Mouse (Mus musculus) bone marrow macrophage, adult 2 months (primary cell): ENCODE data around the gene Ccdc138. TPM values are rescaled to one million over a fixed set of nuclear protein-coding genes. Genes with fewer than 3 reads are reported as not detected.

Experiments used
- H3K27ac ChIP-seq: 2 replicates; pipeline ENCODE4 v1.5.1; 2012; ENCODE audit warnings: low read depth, low read length; ENCODE audit not compliant: insufficient read depth
- H3K4me1 ChIP-seq: 2 replicates; pipeline ENCODE4 v1.6.1; 2012; ENCODE audit warnings: low read length; ENCODE audit not compliant: control insufficient read depth, insufficient read depth
- H3K4me3 ChIP-seq: 2 replicates; pipeline ENCODE4 v1.5.1; 2012; ENCODE audit warnings: mild to moderate bottlenecking, low read length, moderate library complexity; ENCODE audit not compliant: insufficient read depth
- CTCF ChIP-seq: IDR thresholded peaks from 2 replicates; pipeline ENCODE4 v1.5.1; 2012; ENCODE audit warnings: low read depth, mild to moderate bottlenecking, low read length, moderate library complexity
- POLR2A ChIP-seq: IDR thresholded peaks from 2 replicates; pipeline ENCODE4 v1.6.1; 2012; ENCODE audit warnings: mild to moderate bottlenecking, low read depth, low read length, borderline replicate concordance
- polyA plus RNA-seq: library from polyadenylated mRNA; stranded (reverse); fragments of >200 nt; gene quantifications from 2 replicates; pipeline ENCODE4 v1.2.4, GENCODE M21; 2012; ENCODE audit not compliant: missing spikeins, insufficient read depth, insufficient read length

Gene Ccdc138
- polyA plus RNA-seq, 1 experiment: 1.9 TPM

DNA sequence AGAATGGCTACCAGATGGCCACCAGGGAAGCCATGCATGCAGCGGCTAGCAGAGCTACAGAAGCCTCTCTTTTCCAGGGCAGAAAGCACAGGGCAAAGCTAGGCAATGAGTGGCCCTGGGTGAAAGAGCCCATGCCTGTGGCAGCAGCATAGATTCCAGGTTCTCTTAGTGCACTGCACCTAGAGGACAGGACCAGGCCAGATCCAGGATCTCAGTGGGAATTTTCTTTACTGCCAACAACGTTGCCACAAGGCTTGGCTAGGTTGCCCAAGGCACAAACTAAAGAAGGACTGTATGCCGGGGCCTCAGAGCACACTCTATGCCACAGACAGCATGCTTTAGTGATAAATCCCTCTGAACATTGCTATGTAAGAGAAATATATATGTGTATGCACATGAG is 108.6 kb downstream of the Ccdc138 start:
- Histone ChIP-seq H3K4me3 (no peak overlapping the region), H3K4me1 (no peaks in the 10 kb centered on the region), H3K27ac (no peak overlapping the region)
- no peak for TF ChIP-seq POLR2A
- TF ChIP-seq CTCF: no peak

DNA sequence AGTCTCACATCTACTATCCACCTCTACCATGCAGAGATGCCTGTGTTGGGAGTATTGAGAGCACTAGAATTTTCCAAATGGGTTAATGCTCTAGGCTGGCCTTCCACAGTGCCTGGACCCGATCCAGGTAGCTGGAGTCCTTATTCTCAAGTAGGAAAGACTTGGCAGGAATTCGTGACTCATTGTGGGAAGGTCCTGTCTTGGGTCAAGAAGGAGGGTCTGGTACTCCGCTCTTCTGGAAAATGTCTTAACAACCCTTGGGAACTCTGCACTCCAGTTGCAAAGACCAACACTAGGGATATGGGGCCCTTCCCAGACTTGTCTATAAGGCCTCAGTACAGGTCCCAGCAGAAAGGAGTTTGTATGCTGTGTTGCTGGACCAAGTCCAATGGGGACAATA is 111.1 kb downstream of the Ccdc138 start:
- H3K4me3 ChIP-seq: no peak overlapping the region
- H3K4me1 ChIP-seq: no peaks in the 10 kb centered on the region
- no peak overlapping the region for H3K27ac ChIP-seq
- no peak for TF ChIP-seq POLR2A
- TF ChIP-seq CTCF: no peak

DNA sequence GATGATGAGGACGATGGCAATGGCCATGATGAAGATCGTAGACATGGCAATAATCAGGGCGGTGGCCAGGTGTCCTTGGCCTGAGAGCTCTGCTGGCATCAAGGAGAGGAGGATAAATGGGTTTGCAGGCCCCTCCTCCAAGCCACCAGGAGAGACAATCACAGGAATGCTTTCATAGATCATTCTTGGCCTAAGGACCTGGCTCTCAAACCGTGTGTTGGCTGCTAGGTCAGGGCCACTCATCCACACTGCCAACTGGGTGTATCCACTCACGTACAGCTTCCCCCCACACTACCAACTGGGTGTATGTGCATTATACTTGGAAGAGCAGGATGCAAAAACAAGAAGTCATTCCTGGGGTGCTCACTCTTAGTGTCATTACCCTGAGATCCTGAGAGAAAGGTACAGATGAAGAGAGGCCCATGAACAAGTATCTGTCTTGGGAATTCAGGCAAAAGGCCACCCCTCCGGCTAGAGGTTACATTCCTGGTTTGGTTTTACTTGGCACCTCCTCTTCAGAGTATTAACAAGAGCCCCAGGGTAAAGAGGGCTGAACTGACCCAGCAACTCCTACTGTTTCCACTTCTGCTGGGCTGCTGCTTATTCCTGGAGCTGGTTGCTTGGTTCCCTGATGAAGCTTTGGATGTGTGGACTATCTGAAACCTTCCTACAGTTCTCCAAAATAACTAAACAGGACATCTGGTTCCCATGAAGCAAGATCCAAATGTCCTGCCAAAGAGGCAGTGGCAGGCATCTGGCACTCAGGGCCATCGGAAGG is 112.9 kb downstream of the Ccdc138 start:
- no peak overlapping the region for H3K27ac ChIP-seq
- TF ChIP-seq CTCF (no peak), POLR2A (no peak)

DNA sequence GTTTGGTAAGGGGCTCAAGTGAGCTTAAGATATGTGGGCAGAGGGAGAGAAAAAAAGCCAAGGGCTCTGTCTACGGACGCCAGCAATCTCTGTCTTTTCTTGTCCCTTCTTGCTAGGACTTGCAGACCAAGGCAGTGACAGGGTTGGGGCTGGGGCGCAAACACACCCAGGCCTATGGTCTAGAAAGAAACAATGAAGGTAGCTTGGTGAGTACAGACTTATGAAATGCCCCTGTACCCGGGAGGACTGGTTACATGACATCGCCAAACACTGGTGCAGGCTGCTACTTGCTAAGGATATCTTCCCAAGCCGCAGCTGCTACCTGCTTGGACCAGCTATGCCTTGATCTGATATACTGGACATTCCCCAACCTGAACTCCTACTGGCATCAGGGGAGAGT is 116.9 kb downstream of the Ccdc138 start:
- Histone ChIP-seq H3K4me3 (no peak overlapping the region), H3K27ac (no peak overlapping the region), H3K4me1 (no peaks in the 10 kb centered on the region)
- TF ChIP-seq POLR2A: no peak
- no peak for TF ChIP-seq CTCF

More for the DNA sequence above, 112.9 kb downstream of the Ccdc138 start:
- Histone ChIP-seq H3K4me3 (no peak overlapping the region), H3K4me1 (no peaks in the 10 kb centered on the region)

DNA sequence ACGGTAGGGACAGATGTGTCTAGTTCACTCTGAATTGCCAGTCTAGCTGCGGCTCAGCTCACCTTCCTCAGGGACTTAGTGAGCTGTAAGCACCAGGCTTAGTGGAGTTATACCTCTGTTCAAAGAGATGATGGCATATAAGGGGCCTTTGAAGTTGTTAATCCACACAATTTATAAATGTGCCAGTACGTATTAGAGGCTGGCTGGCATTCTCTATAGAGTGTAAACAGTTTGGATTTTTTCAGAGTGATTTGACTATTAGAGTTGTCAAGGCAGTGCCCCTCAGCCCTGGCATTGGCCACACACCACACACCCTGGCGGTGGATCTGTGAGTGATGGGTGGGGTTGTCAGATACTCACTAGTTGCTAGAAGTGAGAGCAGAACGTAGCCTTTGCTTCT is 118.8 kb downstream of the Ccdc138 start:
- Histone ChIP-seq H3K4me1 (no peaks in the 10 kb centered on the region), H3K27ac (no peak overlapping the region), H3K4me3 (no peak overlapping the region)
- TF ChIP-seq CTCF (no peak), POLR2A (no peak)

DNA sequence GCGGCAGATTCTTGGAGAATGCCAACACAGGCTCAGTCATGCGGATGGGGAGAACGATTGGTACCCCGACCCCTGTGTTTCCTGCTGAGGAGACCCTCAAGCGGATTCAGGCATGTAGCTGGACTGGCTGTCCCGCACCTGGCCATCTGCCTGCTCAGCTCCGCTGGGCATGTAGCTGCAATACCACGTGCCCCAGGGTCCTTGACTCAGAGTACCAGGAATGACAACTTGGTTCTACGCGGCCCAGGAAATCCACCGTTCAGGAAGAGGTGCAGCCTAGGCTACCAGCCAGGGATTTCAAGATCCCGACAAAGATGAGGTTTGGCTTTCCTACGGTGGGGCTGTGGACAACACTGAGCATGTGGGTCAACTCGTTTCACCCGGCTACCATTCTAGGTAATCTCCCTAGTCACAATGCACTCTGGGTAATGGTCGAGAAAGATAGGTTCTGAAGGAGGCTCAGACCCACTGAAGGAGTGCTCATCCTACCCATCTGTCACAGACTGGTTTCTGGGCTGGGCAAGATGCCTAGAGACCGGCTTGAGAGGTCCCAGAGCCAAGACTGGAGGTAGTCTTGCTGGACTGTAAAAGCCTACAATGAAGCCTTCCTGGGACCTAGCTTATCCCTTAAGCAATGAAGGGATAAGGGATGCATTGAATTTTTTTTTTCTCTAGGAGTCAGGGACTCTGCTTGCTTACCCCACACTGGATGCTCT is 120.9 kb downstream of the Ccdc138 start:
- TF ChIP-seq POLR2A (no peak), CTCF (no peak)
- no peaks in the 10 kb centered on the region for H3K4me1 ChIP-seq
- H3K27ac ChIP-seq: no peak overlapping the region
- H3K4me3 ChIP-seq: no peak overlapping the region

DNA sequence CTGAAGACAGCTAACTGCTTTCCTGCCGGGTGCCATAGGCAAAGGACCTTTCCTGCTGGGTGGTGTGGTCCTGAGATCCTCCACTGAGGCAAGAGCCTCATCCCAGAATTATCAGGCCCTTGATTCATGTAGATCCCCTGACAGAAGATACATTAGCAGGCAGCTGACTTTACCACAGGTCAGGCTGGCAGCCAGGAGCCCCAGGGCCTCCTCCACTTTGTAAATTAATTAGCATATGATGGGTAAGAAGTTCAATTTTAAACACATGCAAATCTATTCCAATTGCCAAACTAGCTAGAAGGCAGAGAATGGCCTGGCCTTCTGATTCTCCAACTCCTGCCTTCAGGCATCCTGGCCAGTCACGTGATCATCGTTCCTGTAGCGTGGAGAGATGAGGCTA is 121.5 kb downstream of the Ccdc138 start:
- H3K4me3 ChIP-seq: no peak overlapping the region
- TF ChIP-seq CTCF (no peak), POLR2A (no peak)
- no peaks in the 10 kb centered on the region for H3K4me1 ChIP-seq
- no peak overlapping the region for H3K27ac ChIP-seq

DNA sequence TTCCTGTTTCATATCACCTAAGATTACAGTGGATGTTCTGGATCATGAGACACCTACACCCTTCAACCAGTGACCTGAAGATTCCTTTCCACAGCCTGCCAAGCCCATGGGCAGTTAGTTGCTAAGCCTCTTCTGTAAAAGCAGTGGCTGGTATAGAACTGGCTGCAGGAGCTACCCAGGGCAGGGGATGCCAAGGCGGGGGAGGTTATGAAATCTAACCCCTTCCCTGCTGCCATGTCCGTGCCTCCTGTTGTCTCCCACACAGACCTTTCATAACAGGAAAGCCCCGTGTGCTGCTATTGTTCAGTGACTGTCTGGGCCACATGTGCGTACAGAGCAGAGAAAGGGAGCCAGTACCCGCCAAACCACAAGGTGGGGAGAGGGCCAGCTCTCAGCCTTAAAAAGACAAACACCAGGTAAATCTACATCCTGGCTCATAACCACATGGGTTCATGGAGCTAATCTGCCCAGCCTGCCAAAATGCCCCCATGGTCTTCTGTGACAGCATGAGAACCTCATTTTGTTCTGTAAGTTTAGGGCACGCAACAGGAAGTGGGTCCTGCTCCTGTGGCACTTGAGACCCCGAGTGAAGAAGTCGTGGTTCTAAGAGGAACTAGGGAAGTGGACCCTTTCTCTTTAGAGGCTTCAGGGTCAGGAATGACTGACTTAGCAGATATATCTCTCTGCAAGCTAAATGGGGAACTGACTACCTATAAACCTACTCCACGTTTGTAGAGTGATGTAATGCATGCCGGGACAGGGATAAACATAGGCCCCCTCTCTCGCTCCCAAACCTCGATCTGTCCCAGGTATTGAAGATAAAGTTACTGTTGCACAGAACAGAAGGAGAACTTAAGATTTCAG is 127.3 kb downstream of the Ccdc138 start:
- no peaks in the 10 kb centered on the region for H3K4me1 ChIP-seq
- no peak overlapping the region for H3K4me3 ChIP-seq
- TF ChIP-seq CTCF: no peak
- TF ChIP-seq POLR2A: no peak
- no peak overlapping the region for H3K27ac ChIP-seq

Other genes starting within 250 kb of the Ccdc138 start
- 25.0 and 33.4 TPM in 2 replicates for gene Gcc2, start 242.5 kb upstream of the Ccdc138 start, polyA plus RNA-seq
- 81.4 and 82.5 TPM in 2 replicates for gene Lims1, start 174.5 kb upstream of the Ccdc138 start, polyA plus RNA-seq
- 38.0 and 42.2 TPM in 2 replicates for gene Ranbp2, start 51.0 kb upstream of the Ccdc138 start, polyA plus RNA-seq
- not detected in 2 replicates for gene Edar, start 177.7 kb downstream of the Ccdc138 start, polyA plus RNA-seq
- not detected in 2 replicates for gene Gm17542, start 220.3 kb downstream of the Ccdc138 start, polyA plus RNA-seq